Mouse (Mus musculus): ENCODE results near the gene Serpinb2. TPM values are rescaled to one million over a fixed set of nuclear protein-coding genes. Genes with fewer than 3 reads are reported as not detected.

Serpinb2 gene
- polyA plus RNA-seq (2015; fragmentation: Nextera tagmentation; extraction: Ambion mirVana) = 0.12 TPM in 1 of 2 replicates, not detected in the other

- no peak within 1 kb of the TSS for H3K4me2 ChIP-seq (ENCODE audit: low read depth, low read length)
- H3K4me1 ChIP-seq (ENCODE audit: control insufficient read depth, insufficient read depth, low read length) = no peaks in the 10 kb centered on the region
- no peaks in the 10 kb centered on the region for H3K9me3 ChIP-seq (ENCODE audit: control insufficient read depth, low read length)
- no peak within 1 kb of the TSS for H3K9ac ChIP-seq (ENCODE audit: low read depth, low read length)
- H3K4me3 ChIP-seq (ENCODE audit: low read length) = no peak within 1 kb of the TSS
- H3K27ac ChIP-seq (ENCODE audit: low read length) = no peak within 1 kb of the TSS
- no peak for ATAC-seq
- H3K27me3 ChIP-seq (replicated peaks; ENCODE audit: control insufficient read depth, insufficient read depth, low read length) = no peaks in the 10 kb centered on the region
- no peaks in the 10 kb centered on the region for H3K36me3 ChIP-seq (ENCODE audit: control insufficient read depth, insufficient read depth, low read length)
- 69% methylated on average over 5 of the region's 5 CpGs for WGBS
Measured at GRCm38 (mm10) chr1:107511252-107511651, at the start of gene Serpinb2. Gene Serpinb2, plus strand, starts transcription at chr1:107511423.

DNA sequence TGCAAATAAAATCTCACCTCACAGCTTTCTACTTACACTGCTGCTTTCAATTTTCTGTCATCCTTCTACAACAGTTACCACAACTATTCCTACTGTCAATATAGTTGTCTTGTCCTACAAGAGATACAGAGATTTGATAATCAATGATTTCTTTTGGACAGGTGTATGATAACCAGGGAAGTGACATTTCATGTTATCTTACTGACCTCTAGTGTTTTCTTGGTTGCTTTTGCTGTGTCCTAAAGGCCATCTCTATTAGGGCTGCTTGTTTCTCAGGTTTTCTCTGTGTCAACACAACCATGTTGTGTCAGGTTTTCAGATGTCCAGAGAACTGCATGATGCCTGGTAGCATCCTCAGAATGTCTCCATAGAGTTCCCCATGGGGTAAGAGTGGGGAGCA is 31.3 kb upstream of the Serpinb2 start:
- H3K9ac ChIP-seq (ENCODE audit: low read depth, low read length) = no peak overlapping the region
- no peak overlapping the region for H3K4me3 ChIP-seq (ENCODE audit: low read length)
- H3K9me3 ChIP-seq (ENCODE audit: control insufficient read depth, low read length) = no peaks in the 10 kb centered on the region
- H3K4me2 ChIP-seq (ENCODE audit: low read depth, low read length) = no peak overlapping the region
- H3K27ac ChIP-seq (ENCODE audit: low read length) = no peak overlapping the region
- no peaks in the 10 kb centered on the region for H3K27me3 ChIP-seq (replicated peaks; ENCODE audit: control insufficient read depth, insufficient read depth, low read length)
- H3K4me1 ChIP-seq (ENCODE audit: control insufficient read depth, insufficient read depth, low read length) = no peaks in the 10 kb centered on the region
- H3K36me3 ChIP-seq (ENCODE audit: control insufficient read depth, insufficient read depth, low read length) = no peaks in the 10 kb centered on the region
- no peak for ATAC-seq

DNA sequence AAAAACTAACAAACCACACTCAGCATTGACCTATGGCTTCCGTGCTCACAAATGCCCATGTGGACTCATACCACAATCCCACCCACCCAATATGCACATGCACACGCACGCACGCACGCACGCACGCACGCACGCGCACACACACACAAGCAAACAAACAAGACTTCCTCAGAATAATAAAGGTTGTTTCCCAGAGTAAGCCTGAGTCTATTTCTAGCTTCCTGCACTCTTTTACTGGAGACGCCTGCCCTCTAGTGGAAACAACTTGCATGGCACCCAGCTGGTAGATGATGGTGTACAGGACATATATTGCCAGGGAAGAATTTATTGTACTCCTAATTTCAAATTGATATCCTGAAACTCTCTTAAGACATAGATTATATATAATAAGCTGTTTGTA is 29.8 kb upstream of the Serpinb2 start:
- Histone ChIP-seq H3K27ac (ENCODE audit: low read length) (no peak overlapping the region), H3K9me3 (ENCODE audit: control insufficient read depth, low read length) (no peaks in the 10 kb centered on the region), H3K4me1 (ENCODE audit: control insufficient read depth, insufficient read depth, low read length) (no peaks in the 10 kb centered on the region), H3K27me3 (replicated peaks; ENCODE audit: control insufficient read depth, insufficient read depth, low read length) (no peaks in the 10 kb centered on the region), H3K9ac (ENCODE audit: low read depth, low read length) (no peak overlapping the region), H3K4me2 (ENCODE audit: low read depth, low read length) (0 out of 2 replicates have a peak overlapping the region, but pooled peaks have one; percentile 25), H3K4me3 (ENCODE audit: low read length) (no peak overlapping the region), H3K36me3 (ENCODE audit: control insufficient read depth, insufficient read depth, low read length) (no peaks in the 10 kb centered on the region)
- WGBS = 21% methylated on average over 11 of the region's 11 CpGs
- peak; percentile 81 for ATAC-seq

DNA sequence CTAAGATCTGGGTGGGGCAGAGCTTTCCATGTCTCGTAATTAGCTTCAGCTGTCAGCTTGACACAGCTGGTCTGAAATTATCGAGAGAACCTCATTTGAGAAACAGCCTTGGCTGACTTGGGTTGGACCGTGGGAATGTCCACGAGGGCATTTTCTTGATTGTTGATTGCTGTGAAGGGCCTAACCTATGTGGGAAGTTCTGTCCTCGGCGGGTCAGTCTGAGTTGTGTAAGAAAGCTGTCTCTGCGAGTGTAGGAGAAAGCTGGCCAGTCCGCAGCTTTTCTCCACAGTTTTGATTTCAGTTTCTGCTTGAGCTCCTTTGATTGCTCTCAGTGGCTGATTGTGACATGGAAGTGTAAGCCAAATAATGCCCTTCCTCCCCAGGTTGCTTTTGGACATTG is 21.6 kb upstream of the Serpinb2 start:
- no peak overlapping the region for H3K9ac ChIP-seq (ENCODE audit: low read depth, low read length)
- H3K4me3 ChIP-seq (ENCODE audit: low read length) = no peak overlapping the region
- H3K9me3 ChIP-seq (ENCODE audit: control insufficient read depth, low read length) = no peaks in the 10 kb centered on the region
- no peaks in the 10 kb centered on the region for H3K4me1 ChIP-seq (ENCODE audit: control insufficient read depth, insufficient read depth, low read length)
- WGBS = 81% methylated on average over 8 of the region's 8 CpGs
- H3K27me3 ChIP-seq (replicated peaks; ENCODE audit: control insufficient read depth, insufficient read depth, low read length) = no peaks in the 10 kb centered on the region
- no peaks in the 10 kb centered on the region for H3K36me3 ChIP-seq (ENCODE audit: control insufficient read depth, insufficient read depth, low read length)
- H3K4me2 ChIP-seq (ENCODE audit: low read depth, low read length) = no peak overlapping the region
- no peak for ATAC-seq
- no peak overlapping the region for H3K27ac ChIP-seq (ENCODE audit: low read length)

GRCm38 (mm10) chr1:107496789-107497188 is 14.4 kb upstream of the Serpinb2 start:
- H3K27ac ChIP-seq (ENCODE audit: low read length) = no peak overlapping the region

GRCm38 (mm10) chr1:107502025-107502424 is 9.2 kb upstream of the Serpinb2 start:
- no peak for ATAC-seq
- Histone ChIP-seq H3K9ac (ENCODE audit: low read depth, low read length) (no peak overlapping the region), H3K4me1 (ENCODE audit: control insufficient read depth, insufficient read depth, low read length) (no peaks in the 10 kb centered on the region), H3K9me3 (ENCODE audit: control insufficient read depth, low read length) (no peaks in the 10 kb centered on the region), H3K27ac (ENCODE audit: low read length) (no peak overlapping the region), H3K27me3 (replicated peaks; ENCODE audit: control insufficient read depth, insufficient read depth, low read length) (no peaks in the 10 kb centered on the region), H3K4me3 (ENCODE audit: low read length) (no peak overlapping the region), H3K4me2 (ENCODE audit: low read depth, low read length) (no peak overlapping the region), H3K36me3 (ENCODE audit: control insufficient read depth, insufficient read depth, low read length) (no peaks in the 10 kb centered on the region)

More at GRCm38 (mm10) chr1:107496789-107497188, 14.4 kb upstream of the Serpinb2 start:
- H3K4me2 ChIP-seq (ENCODE audit: low read depth, low read length) = no peak overlapping the region
- H3K36me3 ChIP-seq (ENCODE audit: control insufficient read depth, insufficient read depth, low read length) = no peaks in the 10 kb centered on the region
- no peak for ATAC-seq
- H3K9me3 ChIP-seq (ENCODE audit: control insufficient read depth, low read length) = no peaks in the 10 kb centered on the region
- H3K27me3 ChIP-seq (replicated peaks; ENCODE audit: control insufficient read depth, insufficient read depth, low read length) = no peaks in the 10 kb centered on the region
- no peaks in the 10 kb centered on the region for H3K4me1 ChIP-seq (ENCODE audit: control insufficient read depth, insufficient read depth, low read length)
- WGBS = 83% methylated on average over 2 of the region's 2 CpGs
- no peak overlapping the region for H3K4me3 ChIP-seq (ENCODE audit: low read length)
- H3K9ac ChIP-seq (ENCODE audit: low read depth, low read length) = no peak overlapping the region

- H3K9me3 ChIP-seq (ENCODE audit: control insufficient read depth, low read length) = no peaks in the 10 kb centered on the region
- 67% methylated on average over 3 of the region's 3 CpGs for WGBS
- H3K4me1 ChIP-seq (ENCODE audit: control insufficient read depth, insufficient read depth, low read length) = no peaks in the 10 kb centered on the region
- no peak overlapping the region for H3K9ac ChIP-seq (ENCODE audit: low read depth, low read length)
- H3K4me3 ChIP-seq (ENCODE audit: low read length) = no peak overlapping the region
- no peak overlapping the region for H3K4me2 ChIP-seq (ENCODE audit: low read depth, low read length)
- H3K36me3 ChIP-seq (ENCODE audit: control insufficient read depth, insufficient read depth, low read length) = no peaks in the 10 kb centered on the region
- H3K27ac ChIP-seq (ENCODE audit: low read length) = no peak overlapping the region
- ATAC-seq = no peak
- H3K27me3 ChIP-seq (replicated peaks; ENCODE audit: control insufficient read depth, insufficient read depth, low read length) = no peaks in the 10 kb centered on the region
Measured at GRCm38 (mm10) chr1:107503294-107503693, 7.9 kb upstream of the Serpinb2 start.

GRCm38 (mm10) chr1:107505898-107506562 is 5.2 kb upstream of the Serpinb2 start:
- H3K4me1 ChIP-seq (ENCODE audit: control insufficient read depth, insufficient read depth, low read length) = no peaks in the 10 kb centered on the region
- H3K27ac ChIP-seq (ENCODE audit: low read length) = no peak overlapping the region
- H3K4me3 ChIP-seq (ENCODE audit: low read length) = no peak overlapping the region
- 71% methylated on average over 8 of the region's 8 CpGs for WGBS
- no peaks in the 10 kb centered on the region for H3K36me3 ChIP-seq (ENCODE audit: control insufficient read depth, insufficient read depth, low read length)
- H3K9me3 ChIP-seq (ENCODE audit: control insufficient read depth, low read length) = no peaks in the 10 kb centered on the region
- no peak for ATAC-seq
- H3K4me2 ChIP-seq (ENCODE audit: low read depth, low read length) = no peak overlapping the region
- H3K9ac ChIP-seq (ENCODE audit: low read depth, low read length) = no peak overlapping the region
- no peaks in the 10 kb centered on the region for H3K27me3 ChIP-seq (replicated peaks; ENCODE audit: control insufficient read depth, insufficient read depth, low read length)

GRCm38 (mm10) chr1:107512194-107513138 is 1.2 kb downstream of the Serpinb2 start:
- H3K9me3 ChIP-seq (ENCODE audit: control insufficient read depth, low read length) = no peaks in the 10 kb centered on the region
- WGBS = 72% methylated on average over 2 of the region's 2 CpGs
- no peaks in the 10 kb centered on the region for H3K4me1 ChIP-seq (ENCODE audit: control insufficient read depth, insufficient read depth, low read length)
- no peak overlapping the region for H3K4me3 ChIP-seq (ENCODE audit: low read length)
- H3K4me2 ChIP-seq (ENCODE audit: low read depth, low read length) = no peak overlapping the region
- no peak for ATAC-seq
- H3K27me3 ChIP-seq (replicated peaks; ENCODE audit: control insufficient read depth, insufficient read depth, low read length) = no peaks in the 10 kb centered on the region
- no peak overlapping the region for H3K27ac ChIP-seq (ENCODE audit: low read length)
- H3K9ac ChIP-seq (ENCODE audit: low read depth, low read length) = no peak overlapping the region
- no peaks in the 10 kb centered on the region for H3K36me3 ChIP-seq (ENCODE audit: control insufficient read depth, insufficient read depth, low read length)
